Mouse (Mus musculus) cerebellum, adult 2 months (tissue): ENCODE data around the gene Dab2ip.

Source experiments
- CTCF ChIP-seq: fragments of 200-500 bp; IDR thresholded peaks from 2 replicates; pipeline ENCODE4 v1.5.1; 2011; ENCODE audit warnings: low read depth, mild to moderate bottlenecking, control low read depth, low read length, moderate library complexity, borderline replicate concordance; ENCODE audit not compliant: insufficient read depth
- POLR2A ChIP-seq: fragments of 200-500 bp; IDR thresholded peaks from 2 replicates; pipeline ENCODE4 v1.6.1; 2011; ENCODE audit warnings: low read length, control low read depth, borderline replicate concordance; ENCODE audit not compliant: insufficient read depth

DNA sequence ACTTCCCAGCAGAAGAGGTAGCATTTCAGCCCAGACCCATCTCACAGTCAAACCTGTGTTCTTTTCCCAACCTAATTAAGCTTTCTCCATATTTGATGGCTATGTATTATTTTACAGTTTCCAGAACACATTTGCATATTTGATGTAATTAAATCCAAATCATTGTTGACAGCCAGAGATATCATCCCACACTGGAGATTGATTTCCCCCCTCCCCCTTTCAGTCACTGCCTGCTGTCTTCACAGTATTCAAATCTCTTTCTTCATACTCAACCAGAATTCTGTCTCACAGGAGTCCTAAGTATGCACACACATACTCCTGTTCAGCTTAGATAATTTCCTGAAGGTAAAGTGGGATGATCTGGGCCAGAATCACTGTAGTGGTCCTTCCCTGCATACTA is 202.8 kb downstream of the Dab2ip start:
- no peak for TF ChIP-seq POLR2A
- no peak for TF ChIP-seq CTCF
